Mouse (Mus musculus) heart, adult 2 months (tissue): Measurements from ENCODE around the gene C1qb. TPM values are rescaled to one million over a fixed set of nuclear protein-coding genes. Genes with fewer than 3 reads are reported as not detected.

ENCODE experiments used
- DNase-seq, 2 experiments: peaks; one replicate each; pipeline ENCODE4 v3.0.0; 2021
- H3K27ac ChIP-seq: fragments of 200-600 bp; 2 replicates; pipeline ENCODE4 v1.8.1; 2022
- H3K27me3 ChIP-seq: fragments of 200-500 bp; 2 replicates; pipeline ENCODE4 v1.6.1; 2012; ENCODE audit warnings: mild to moderate bottlenecking, low read length, inconsistent platforms, mixed read lengths; ENCODE audit not compliant: control insufficient read depth, insufficient read depth
- H3K36me3 ChIP-seq: fragments of 200-500 bp; 2 replicates; pipeline ENCODE4 v1.6.1; 2012; ENCODE audit warnings: low read length, inconsistent platforms; ENCODE audit not compliant: control insufficient read depth, insufficient read depth
- H3K4me1 ChIP-seq: fragments of 200-500 bp; 2 replicates; pipeline ENCODE4 v1.6.1; 2011; ENCODE audit warnings: low read length; ENCODE audit not compliant: control insufficient read depth, insufficient read depth
- H3K4me3 ChIP-seq: fragments of 200-600 bp; 2 replicates; pipeline ENCODE4 v1.8.1; 2022
- H3K79me2 ChIP-seq: fragments of 200-500 bp; replicated peaks from 2 replicates; pipeline ENCODE4 v1.6.1; 2012; ENCODE audit warnings: mild to moderate bottlenecking, inconsistent platforms, low read length, moderate library complexity, mixed read lengths; ENCODE audit not compliant: control insufficient read depth, insufficient read depth
- H3K9ac ChIP-seq: fragments of 200-500 bp; 2 replicates; pipeline ENCODE4 v1.6.1; 2012; ENCODE audit warnings: low read depth, mild to moderate bottlenecking, control low read depth, inconsistent platforms, low read length, mixed read lengths
- CTCF ChIP-seq: fragments of 200-600 bp; IDR thresholded peaks from 2 replicates; pipeline ENCODE4 v1.8.1; 2022; ENCODE audit warnings: antibody characterized with exemption, mild to moderate bottlenecking, moderate library complexity
- EP300 ChIP-seq: fragments of 200-500 bp; IDR thresholded peaks from 2 replicates; pipeline ENCODE4 v1.6.1; 2011; ENCODE audit warnings: low read depth, low read length, control low read depth; ENCODE audit not compliant: insufficient read depth
- POLR2A ChIP-seq: fragments of 200-500 bp; IDR thresholded peaks from 2 replicates; pipeline ENCODE4 v1.6.1; 2011; ENCODE audit warnings: mild to moderate bottlenecking, low read depth, low read length, control low read depth; ENCODE audit not compliant: insufficient read depth
- WGBS: fragments of 180-500 bp; shearing (Covaris S2); methylation state at CpG from one replicate; pipeline ENCODE4 v1.1.7; 2018; 5-methylcytosine and 5-hydroxymethylcytosine counted together
- intact Hi-C: fragments of 180-260 bp; cut with DNase I; formaldehyde crosslinking; loops from one replicate; pipeline ENCODE4 v1.15.1; 2025
- polyA plus RNA-seq: library from polyadenylated mRNA; depleted of rRNA; stranded (reverse); fragments of >200 nt; gene quantifications from 2 replicates; pipeline ENCODE4 v1.2.3, GENCODE M21; 2012
- total RNA-seq, 2 experiments: library from RNA; stranded (reverse); gene quantifications; 2 replicates each; pipeline ENCODE4 v1.2.3; 2021

C1qb gene
- total and polyA plus RNA-seq, 3 experiments = 52.8 to 74.0 (median 54.8) TPM

DNA sequence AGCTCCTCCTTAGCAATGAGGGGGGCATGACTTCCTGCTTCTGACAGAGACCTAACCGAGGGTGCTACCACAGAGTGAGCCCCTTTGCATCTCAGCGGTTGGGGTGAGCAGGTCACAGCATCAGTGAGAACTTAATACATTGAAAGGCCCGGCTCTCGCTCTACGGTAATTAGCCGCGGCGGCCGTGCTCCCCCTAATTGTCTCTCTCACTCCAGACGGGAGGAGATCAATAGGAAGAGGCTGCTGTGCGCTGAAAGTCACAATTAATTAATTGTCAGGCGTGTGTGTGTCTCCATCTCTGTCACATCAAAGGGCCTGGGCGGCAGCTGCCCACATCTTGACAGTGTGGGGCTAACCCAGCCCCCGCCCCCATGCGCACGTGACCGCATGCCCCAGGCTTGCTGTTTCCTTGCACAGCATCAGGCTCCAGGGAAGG, 25.2 kb upstream of the C1qb start:
- TF ChIP-seq EP300 (no peak), CTCF (no peak), POLR2A (no peak)
- H3K27ac ChIP-seq = no peak overlapping the region
- H3K79me2 ChIP-seq = no peaks in the 10 kb centered on the region
- DNase-seq = no peak
- intact Hi-C loops = no loop called here
- no peak overlapping the region for H3K4me3 ChIP-seq
- no peaks in the 10 kb centered on the region for H3K4me1 ChIP-seq
- peaks cover 3% of the 10 kb centered on the region; the same call in 1 of the 2 replicates for H3K27me3 ChIP-seq
- no peak overlapping the region for H3K9ac ChIP-seq
- H3K36me3 ChIP-seq = no peaks in the 10 kb centered on the region
- WGBS = 16% methylated on average over 17 of the region's 17 CpGs

DNA sequence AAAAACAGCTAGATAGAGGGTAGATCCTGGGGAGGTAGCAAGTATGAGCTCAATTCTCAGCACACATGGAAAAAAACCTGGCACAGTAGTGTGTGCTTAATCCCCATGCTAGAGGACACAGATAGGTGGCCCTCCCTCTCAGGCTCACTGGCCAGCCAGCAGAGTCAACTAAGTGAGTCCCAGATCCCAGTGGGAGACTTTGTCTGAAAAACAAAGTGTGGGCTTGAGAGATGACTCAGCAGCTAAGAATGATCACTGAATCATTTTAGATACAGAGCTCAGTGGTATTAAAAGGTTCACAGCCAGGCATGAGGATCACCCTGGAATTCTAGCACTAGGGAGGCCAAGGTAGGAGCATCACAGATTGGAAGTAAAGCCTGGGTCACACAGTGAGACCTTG, 21.8 kb upstream of the C1qb start:
- H3K36me3 ChIP-seq = no peaks in the 10 kb centered on the region
- intact Hi-C loops = loop anchor here (1.0 to 5.0 kb wide), 2 partner anchors 74 to 164 kb away; no protein-coding TSS in a partner anchor
- H3K4me1 ChIP-seq = no peaks in the 10 kb centered on the region
- H3K27me3 ChIP-seq = peaks cover 7% of the 10 kb centered on the region; the same call in 1 of the 2 replicates
- H3K79me2 ChIP-seq = no peaks in the 10 kb centered on the region
- H3K4me3 ChIP-seq = no peak overlapping the region
- no peak overlapping the region for H3K9ac ChIP-seq
- DNase-seq = no peak
- H3K27ac ChIP-seq = no peak overlapping the region
- TF ChIP-seq CTCF (no peak), EP300 (no peak), POLR2A (no peak)

DNA sequence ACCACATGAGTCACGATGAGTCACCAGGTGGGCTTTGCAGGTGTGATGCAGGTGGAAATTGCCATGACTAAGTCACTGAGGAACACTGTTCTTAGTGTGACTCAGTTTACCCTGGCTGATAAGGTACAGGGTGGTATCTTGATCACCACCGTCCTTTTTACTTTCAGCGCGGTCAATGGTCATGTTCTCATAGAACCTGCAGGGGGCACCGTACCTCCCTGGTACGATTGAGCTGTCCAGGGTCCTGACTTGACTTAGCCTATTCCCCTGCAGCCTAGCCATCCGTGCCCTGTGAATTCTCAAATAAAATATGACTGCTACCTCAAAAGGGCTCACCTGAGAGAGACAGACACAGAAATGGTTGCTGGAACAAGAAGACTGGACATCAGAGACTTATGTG, 21.0 kb upstream of the C1qb start:
- no peaks in the 10 kb centered on the region for H3K79me2 ChIP-seq
- peak in 1 of 2 experiments; percentile 17 for DNase-seq
- TF ChIP-seq EP300 = 0 out of 2 replicates have a peak, but pooled peaks have one; percentile 30
- peak; percentile 77 for TF ChIP-seq CTCF
- no peak for TF ChIP-seq POLR2A
- no peak overlapping the region for H3K9ac ChIP-seq
- no peaks in the 10 kb centered on the region for H3K4me1 ChIP-seq
- peaks cover 7% of the 10 kb centered on the region; the same call in 1 of the 2 replicates for H3K27me3 ChIP-seq
- H3K27ac ChIP-seq = no peak overlapping the region
- intact Hi-C loops = loop anchor here (1.0 to 5.0 kb wide), 2 partner anchors 75 to 165 kb away; no protein-coding TSS in a partner anchor
- H3K36me3 ChIP-seq = no peaks in the 10 kb centered on the region
- WGBS = 13% methylated on average over 7 of the region's 7 CpGs
- H3K4me3 ChIP-seq = no peak overlapping the region

DNA sequence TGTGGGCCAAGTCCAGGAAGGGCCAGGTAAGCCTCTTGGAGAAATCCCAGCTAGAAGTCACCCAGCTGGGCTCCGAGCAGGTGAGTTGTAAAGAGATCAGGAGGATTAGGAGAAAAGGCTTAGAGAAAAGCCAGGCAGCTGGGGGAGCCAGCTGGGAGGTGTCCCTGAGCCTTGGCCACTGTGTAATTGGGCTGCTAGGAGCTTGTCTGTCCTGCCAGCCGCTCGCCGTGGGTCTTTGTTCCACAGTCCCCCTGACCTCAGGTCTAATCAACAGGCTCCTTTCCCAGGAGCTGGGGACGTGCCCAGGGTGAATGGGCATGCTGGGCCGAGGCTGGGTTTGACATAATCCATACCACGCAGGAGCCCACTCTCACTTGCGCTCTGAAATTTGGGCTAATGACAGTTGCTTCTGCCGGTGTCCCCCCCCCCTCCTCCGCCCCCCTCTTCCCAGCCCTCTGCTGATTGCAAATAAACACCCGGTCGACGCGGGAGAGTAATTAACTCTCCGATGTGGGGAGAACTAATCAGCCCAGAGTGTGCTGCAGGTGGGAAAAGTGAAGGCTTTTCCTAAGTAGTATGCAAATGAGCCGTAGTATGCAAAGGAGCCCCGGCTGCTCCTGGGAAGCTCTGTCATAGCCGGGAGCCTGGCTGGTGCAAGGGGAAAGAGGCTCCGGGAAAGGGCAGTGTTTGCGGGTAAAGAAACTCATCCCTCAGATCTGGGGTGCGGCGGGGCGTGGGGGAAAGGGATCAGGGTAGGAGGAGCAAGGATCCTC, 19.0 kb upstream of the C1qb start:
- no peak for DNase-seq
- Histone ChIP-seq H3K27ac (no peak overlapping the region), H3K27me3 (0 out of 2 replicates have a peak, but pooled peaks cover 5% of the 10 kb centered on the region), H3K9ac (no peak overlapping the region), H3K36me3 (no peaks in the 10 kb centered on the region), H3K79me2 (no peaks in the 10 kb centered on the region), H3K4me3 (no peak overlapping the region), H3K4me1 (no peaks in the 10 kb centered on the region)
- intact Hi-C loops = loop anchor here (5.0 kb wide), 1 partner anchor 77 kb away; no protein-coding TSS in a partner anchor
- TF ChIP-seq POLR2A (no peak), EP300 (no peak), CTCF (no peak)
- WGBS = 3% methylated on average over 23 of the region's 23 CpGs

DNA sequence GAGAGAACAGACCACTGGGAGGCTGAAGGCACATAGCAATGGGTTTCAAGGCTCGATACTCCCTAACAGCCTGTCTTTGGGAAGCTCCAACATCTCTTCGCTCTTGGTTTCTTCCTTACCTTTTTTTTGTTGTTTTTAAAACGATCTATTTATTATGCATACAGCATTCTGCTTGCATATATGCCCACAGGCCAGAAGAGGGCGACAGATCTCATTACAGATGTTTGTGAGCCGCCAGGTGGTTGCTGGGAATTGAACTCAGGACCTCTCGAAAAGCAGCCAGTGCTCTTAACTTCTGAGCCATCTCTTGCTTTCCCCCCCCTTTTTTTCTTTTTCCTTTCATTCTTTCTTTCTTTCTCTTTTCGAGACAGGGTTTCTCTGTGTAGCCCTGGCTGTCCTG, 13.2 kb upstream of the C1qb start:
- Histone ChIP-seq H3K27me3 (no peaks in the 10 kb centered on the region; the same call in 1 of the 2 replicates), H3K27ac (no peak overlapping the region), H3K79me2 (no peaks in the 10 kb centered on the region), H3K4me1 (no peaks in the 10 kb centered on the region), H3K4me3 (no peak overlapping the region), H3K9ac (no peak overlapping the region), H3K36me3 (no peaks in the 10 kb centered on the region)
- intact Hi-C loops = no loop called here
- no peak for TF ChIP-seq EP300
- TF ChIP-seq CTCF = peak; percentile 52
- no peak for TF ChIP-seq POLR2A
- DNase-seq = no peak
- WGBS = 61% methylated on average over 7 of the region's 7 CpGs

DNA sequence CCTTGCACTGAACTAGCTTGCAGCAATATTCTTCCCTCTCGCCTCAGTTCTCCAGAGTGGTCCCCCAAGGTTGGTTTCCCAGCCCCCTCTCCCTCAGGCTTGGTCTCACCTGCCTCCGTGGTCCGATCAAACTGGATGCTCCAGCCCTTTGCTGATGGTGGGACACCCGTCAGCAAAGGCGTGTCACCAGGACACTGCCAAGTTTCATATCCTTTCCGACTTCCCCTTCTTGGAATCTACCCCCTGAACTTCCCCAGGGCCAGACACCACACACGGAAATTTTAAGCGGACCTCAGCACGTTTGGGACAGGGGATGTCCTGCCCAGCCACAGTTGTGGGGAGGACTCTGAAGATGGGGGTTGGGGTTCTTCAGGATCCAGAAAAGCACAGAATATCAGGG, 12.7 kb upstream of the C1qb start, which contains the start of gene C1qa:
Gene C1qa (minus strand): TSS at position 167 of the 400 bp plus-strand sequence.
- H3K27me3 ChIP-seq = no peaks in the 10 kb centered on the region; the same call in 1 of the 2 replicates
- no peaks in the 10 kb centered on the region for H3K4me1 ChIP-seq
- DNase-seq = peak; percentile 24 to 61
- H3K79me2 ChIP-seq = no peaks in the 10 kb centered on the region
- H3K36me3 ChIP-seq = no peaks in the 10 kb centered on the region
- WGBS = 54% methylated on average over 9 of the region's 9 CpGs
- intact Hi-C loops = no loop called here
- H3K9ac ChIP-seq = peak within 1 kb of the TSS; percentile 25
- H3K4me3 ChIP-seq = no peak within 1 kb of the TSS
- TF ChIP-seq CTCF = no peak
- peak; percentile 65; the same call in 1 of the 2 replicates for TF ChIP-seq POLR2A
- no peak for TF ChIP-seq EP300
- H3K27ac ChIP-seq = no peak within 1 kb of the TSS
